Mouse (Mus musculus): ENCODE measurements around the gene Med28.

Med28 gene

DNA sequence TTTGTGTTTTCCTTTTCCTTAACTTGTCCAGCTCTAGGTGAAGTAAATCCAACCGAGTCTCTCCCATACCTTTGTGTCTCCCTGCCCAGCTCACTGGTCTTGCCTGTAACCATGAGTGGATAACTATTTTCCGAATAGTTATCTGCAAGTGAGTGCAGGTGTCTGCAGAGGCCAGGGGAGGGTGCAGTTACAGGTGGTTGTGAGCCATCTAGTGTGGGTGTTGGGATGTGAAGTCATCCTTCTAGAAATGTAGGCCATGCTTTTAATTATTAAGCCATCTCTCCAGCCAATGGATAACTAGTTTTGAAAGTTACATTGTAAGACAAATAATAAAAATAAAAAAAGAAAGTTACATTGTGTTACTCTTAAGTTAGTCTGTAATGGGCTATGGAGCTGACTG lies 6.5 kb upstream of the Med28 start:
- no peak for DNase-seq

DNA sequence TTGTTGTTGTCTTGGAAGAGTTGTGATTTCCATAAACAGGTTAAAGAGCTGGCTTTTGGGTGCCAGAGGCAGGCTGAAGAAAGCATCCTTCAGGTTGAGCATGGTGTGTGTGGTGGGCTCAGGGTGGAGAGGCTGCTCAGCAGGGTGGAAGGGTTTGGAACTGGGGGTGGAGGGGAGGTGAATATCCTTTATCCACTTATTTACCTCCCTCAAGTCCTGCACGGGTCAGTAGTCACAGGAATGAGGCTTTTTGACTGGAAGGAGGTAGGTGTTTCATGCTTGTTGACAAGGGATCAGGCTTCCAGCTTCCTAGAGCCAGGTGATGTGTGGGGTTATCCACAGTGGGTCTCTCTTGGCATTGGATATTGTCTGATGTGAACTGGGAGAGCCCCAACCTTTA lies 5.4 kb upstream of the Med28 start:
- no peak for DNase-seq

- DNase-seq = no peak
Measured at GRCm38 (mm10) chr5:45515151-45515743, 4.8 kb upstream of the Med28 start.

- DNase-seq = no peak
Measured at GRCm38 (mm10) chr5:45520809-45521110, 731 bp downstream of the Med28 start.

DNA sequence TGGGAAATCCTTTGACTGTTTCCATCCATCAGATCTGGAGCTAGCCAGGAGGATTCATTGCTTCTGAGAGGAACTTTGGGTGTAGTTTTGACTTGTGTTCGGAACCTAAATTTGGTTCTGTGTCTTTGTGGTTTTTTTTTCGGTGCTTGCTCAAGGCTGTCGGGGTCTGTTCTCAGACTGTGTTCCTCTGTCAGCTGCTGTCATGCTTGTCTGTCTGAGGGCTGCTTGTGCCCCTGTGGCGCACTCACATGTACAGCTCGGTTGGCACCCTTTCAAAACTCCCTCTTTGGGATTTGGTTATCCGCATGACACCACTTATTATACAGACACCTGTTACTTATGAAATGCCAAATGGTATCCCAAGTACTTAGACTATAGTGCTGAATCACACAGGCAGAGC lies 1.6 kb downstream of the Med28 start:
- DNase-seq = no peak

- DNase-seq = no peak
Measured at GRCm38 (mm10) chr5:45525101-45525500, 5.1 kb downstream of the Med28 start.

- DNase-seq = no peak
Measured at GRCm38 (mm10) chr5:45526338-45526737, 6.3 kb downstream of the Med28 start.

GRCm38 (mm10) chr5:45529696-45530095 lies 9.7 kb downstream of the Med28 start:
- DNase-seq = no peak

DNA sequence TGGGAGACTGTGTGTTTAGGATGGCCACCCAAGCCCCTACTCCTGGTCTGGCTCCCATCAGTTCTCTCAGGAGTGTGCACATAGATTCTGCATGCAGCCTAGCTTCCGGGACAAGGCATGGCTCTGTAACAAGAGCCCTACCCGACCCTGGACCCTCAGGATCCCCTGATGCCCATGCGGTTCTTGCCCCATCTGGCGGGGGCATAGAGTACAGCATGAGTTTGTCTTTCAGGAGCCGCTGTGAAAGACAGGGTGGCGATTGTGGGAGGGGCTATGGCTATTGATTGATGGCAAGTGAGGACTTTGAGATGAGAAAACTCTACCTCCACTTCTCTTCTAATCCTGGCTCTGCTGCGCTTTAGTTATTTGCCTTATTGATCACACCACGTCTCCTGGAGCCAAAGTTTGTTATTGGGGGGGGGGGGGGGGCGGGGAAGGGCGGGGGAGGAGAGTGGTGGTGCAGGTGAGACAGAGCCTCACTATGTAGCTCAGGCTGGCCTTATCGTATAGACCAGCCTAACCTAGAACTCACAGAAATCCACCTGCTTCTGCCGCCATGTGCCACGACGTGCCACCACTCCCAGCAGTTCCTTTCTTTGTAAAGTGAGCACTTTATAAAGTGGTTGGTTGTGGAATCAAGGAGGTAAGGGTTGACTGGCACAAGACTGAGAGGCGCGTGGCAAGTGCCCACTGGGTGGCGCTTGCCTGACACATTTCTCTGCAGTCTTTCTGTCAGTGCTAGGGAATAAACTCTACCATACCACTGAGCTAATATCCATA lies 14.5 kb downstream of the Med28 start:
- DNase-seq = peak; percentile 73

GRCm38 (mm10) chr5:45535177-45535576 lies 15.1 kb downstream of the Med28 start:
- no peak for DNase-seq

GRCm38 (mm10) chr5:45539502-45539901 lies 19.5 kb downstream of the Med28 start:
- no peak for DNase-seq

GRCm38 (mm10) chr5:45543374-45543773 lies 23.3 kb downstream of the Med28 start:
- no peak for DNase-seq

DNA sequence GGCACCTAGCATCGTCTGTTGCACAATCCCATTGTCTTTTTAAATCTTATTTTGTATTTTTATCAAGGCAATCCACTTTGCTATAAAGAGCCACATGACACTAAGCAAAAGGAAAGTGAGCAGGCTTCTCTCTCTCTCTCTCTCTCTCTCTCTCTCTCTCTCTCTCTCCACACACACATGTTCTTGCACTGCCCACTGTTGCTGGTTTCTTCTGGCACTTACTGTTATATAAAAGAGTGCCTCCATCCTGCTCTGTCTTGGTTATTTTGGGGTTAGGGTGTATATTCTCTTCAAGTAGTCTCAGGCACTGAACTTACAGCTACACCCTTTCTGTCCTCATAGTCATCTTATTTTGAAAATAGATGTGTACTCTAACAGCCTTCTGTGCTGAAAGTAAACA lies 29.6 kb downstream of the Med28 start:
- DNase-seq = no peak

GRCm38 (mm10) chr5:45564054-45564453 lies 44.0 kb downstream of the Med28 start:
- DNase-seq = no peak

DNA sequence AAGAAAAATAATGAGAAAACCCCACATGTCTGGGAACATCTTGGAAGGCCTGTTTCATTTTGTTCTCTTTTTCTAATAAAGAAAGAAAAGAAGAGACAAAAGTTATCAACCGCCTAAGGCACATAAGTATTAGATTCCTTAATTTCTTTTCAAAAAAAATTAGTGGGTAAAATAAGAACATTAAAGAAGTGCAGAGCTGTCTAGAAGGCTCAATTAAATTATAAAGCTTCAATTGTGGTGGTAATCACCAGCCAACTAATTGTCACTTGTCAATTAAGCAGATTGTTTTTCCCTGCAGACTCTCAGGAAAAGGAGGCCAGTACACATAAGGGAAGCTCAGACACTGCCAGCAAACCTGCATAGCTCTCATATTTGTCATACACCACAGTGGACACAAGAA lies 45.8 kb downstream of the Med28 start:
- DNase-seq = no peak

DNA sequence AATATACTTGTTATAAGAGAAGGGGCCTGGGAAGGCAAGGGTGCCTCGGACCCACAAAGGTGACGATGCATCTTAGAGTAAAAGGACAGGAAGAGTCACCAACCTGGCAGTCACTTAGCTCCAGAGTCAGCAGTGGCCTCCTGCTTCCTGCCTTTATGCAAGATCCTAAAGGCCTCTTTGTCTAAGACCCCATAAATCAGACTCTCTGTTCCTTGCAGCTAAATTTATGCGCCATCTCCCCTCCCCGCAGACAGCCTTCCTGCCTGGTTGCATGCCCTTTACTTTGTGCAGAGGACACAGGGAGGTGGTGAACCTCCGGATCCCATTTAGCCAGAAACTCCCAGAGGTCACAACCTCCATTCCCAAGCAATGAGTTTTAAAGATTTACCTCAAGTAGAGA lies 52.8 kb downstream of the Med28 start:
- DNase-seq = no peak

DNA sequence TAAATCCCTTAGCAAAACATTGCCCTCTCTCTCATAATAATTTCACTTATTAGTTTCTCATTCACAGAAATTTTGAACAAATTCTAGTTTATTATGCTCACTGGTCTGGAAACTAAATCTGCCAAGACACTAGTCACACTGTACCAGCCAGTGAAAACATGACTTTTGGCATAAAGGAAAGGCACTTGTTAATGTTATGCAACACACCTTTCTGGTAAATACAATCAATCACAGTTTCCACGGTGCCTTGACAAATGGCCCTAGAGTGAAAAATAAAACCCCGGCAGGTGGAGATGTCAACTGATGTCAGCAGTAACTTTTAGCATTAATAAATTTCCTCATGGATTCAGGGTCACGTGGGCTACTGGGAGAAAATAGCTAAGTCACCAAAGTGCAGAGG lies 56.7 kb downstream of the Med28 start:
- DNase-seq = no peak

- DNase-seq = no peak
Measured at GRCm38 (mm10) chr5:45577376-45577775, 57.3 kb downstream of the Med28 start.

Data from right cerebral cortex, adult 18-20 months (tissue).